Mouse (Mus musculus): ENCODE results near the gene Slc52a3.

GRCm38 (mm10) chr2:151984019-151984418, 12.3 kb upstream of the Slc52a3 start:
- TF ChIP-seq CTCF (IDR thresholded peaks at IDR 0.05; ENCODE audit: extremely low read depth, insufficient read depth, insufficient read length, insufficient replicate concordance) (no peak), POLR2A (IDR thresholded peaks at IDR 0.05; ENCODE audit: low read depth, low read length) (no peak)
